Mouse (Mus musculus): Measurements from ENCODE around the gene Gabbr2. TPM values are rescaled to one million over a fixed set of nuclear protein-coding genes. Genes with fewer than 3 reads are reported as not detected.

Gene Gabbr2
- polyA plus RNA-seq, 1 experiment from 2014 or later, result 0.08 TPM

GRCm38 (mm10) chr4:46863721-46864120, 128.0 kb downstream of the Gabbr2 start:
- H3K4me1 ChIP-seq (replicated peaks), result peaks cover 16% of the 10 kb centered on the region
- no peaks in the 10 kb centered on the region for H3K27me3 ChIP-seq
- WGBS, result 85% methylated on average over 12 of the region's 12 CpGs
- H3K9me3 ChIP-seq, result no peaks in the 10 kb centered on the region
- no peak for ATAC-seq (ENCODE audit: insufficient number of reproducible peaks, insufficient read depth, low FRiP score, low TSS enrichment, low read depth)
- no peak overlapping the region for H3K9ac ChIP-seq (replicated peaks)
- no peaks in the 10 kb centered on the region for H3K36me3 ChIP-seq
- H3K4me3 ChIP-seq (replicated peaks), result no peak overlapping the region
- no peak overlapping the region for H3K27ac ChIP-seq
- H3K4me2 ChIP-seq, result no peak overlapping the region

GRCm38 (mm10) chr4:46862677-46863076, 129.0 kb downstream of the Gabbr2 start:
- no peak overlapping the region for H3K4me2 ChIP-seq
- no peak for ATAC-seq (ENCODE audit: insufficient number of reproducible peaks, insufficient read depth, low FRiP score, low TSS enrichment, low read depth)
- no peaks in the 10 kb centered on the region for H3K9me3 ChIP-seq
- H3K4me3 ChIP-seq (replicated peaks), result no peak overlapping the region
- no peak overlapping the region for H3K27ac ChIP-seq
- H3K9ac ChIP-seq (replicated peaks), result no peak overlapping the region
- H3K4me1 ChIP-seq (replicated peaks), result peaks cover 21% of the 10 kb centered on the region
- WGBS, result 86% methylated on average over 4 of the region's 4 CpGs
- no peaks in the 10 kb centered on the region for H3K36me3 ChIP-seq
- no peaks in the 10 kb centered on the region for H3K27me3 ChIP-seq

- H3K27me3 ChIP-seq, result no peaks in the 10 kb centered on the region
- 69% methylated on average over 6 of the region's 6 CpGs for WGBS
- no peak overlapping the region for H3K4me3 ChIP-seq (replicated peaks)
- no peak for ATAC-seq (ENCODE audit: insufficient number of reproducible peaks, insufficient read depth, low FRiP score, low TSS enrichment, low read depth)
- H3K4me1 ChIP-seq (replicated peaks), result peaks cover 16% of the 10 kb centered on the region
- H3K9me3 ChIP-seq, result no peaks in the 10 kb centered on the region
- no peak overlapping the region for H3K27ac ChIP-seq
- H3K9ac ChIP-seq (replicated peaks), result no peak overlapping the region
- H3K36me3 ChIP-seq, result no peaks in the 10 kb centered on the region
- H3K4me2 ChIP-seq, result no peak overlapping the region
Observed at GRCm38 (mm10) chr4:46860586-46860985, 131.1 kb downstream of the Gabbr2 start.

GRCm38 (mm10) chr4:46858899-46859298, 132.8 kb downstream of the Gabbr2 start:
- Histone ChIP-seq H3K9ac (replicated peaks) (0 out of 2 replicates have a peak overlapping the region, but pooled peaks have one; percentile 34), H3K27me3 (no peaks in the 10 kb centered on the region), H3K4me3 (replicated peaks) (no peak overlapping the region), H3K4me1 (replicated peaks) (peaks cover 22% of the 10 kb centered on the region), H3K27ac (0 out of 2 replicates have a peak overlapping the region, but pooled peaks have one; percentile 29), H3K4me2 (peak overlapping the region; percentile 39), H3K36me3 (no peaks in the 10 kb centered on the region), H3K9me3 (no peaks in the 10 kb centered on the region)
- ATAC-seq (ENCODE audit: insufficient number of reproducible peaks, insufficient read depth, low FRiP score, low TSS enrichment, low read depth), result peak; percentile 68; the same call in 1 of the 2 replicates
- WGBS, result 15% methylated on average over 13 of the region's 13 CpGs

GRCm38 (mm10) chr4:46856145-46856544, 135.5 kb downstream of the Gabbr2 start:
- Histone ChIP-seq H3K4me2 (no peak overlapping the region), H3K4me3 (replicated peaks) (no peak overlapping the region), H3K27me3 (no peaks in the 10 kb centered on the region), H3K9me3 (no peaks in the 10 kb centered on the region), H3K27ac (no peak overlapping the region), H3K9ac (replicated peaks) (no peak overlapping the region), H3K4me1 (replicated peaks) (peaks cover 22% of the 10 kb centered on the region), H3K36me3 (no peaks in the 10 kb centered on the region)
- no peak for ATAC-seq (ENCODE audit: insufficient number of reproducible peaks, insufficient read depth, low FRiP score, low TSS enrichment, low read depth)
- WGBS, result 90% methylated on average over 8 of the region's 8 CpGs

GRCm38 (mm10) chr4:46854686-46855385, 136.8 kb downstream of the Gabbr2 start:
- H3K4me1 ChIP-seq (replicated peaks), result peaks cover 22% of the 10 kb centered on the region
- WGBS, result 64% methylated on average over 23 of the region's 23 CpGs
- H3K4me2 ChIP-seq, result no peak overlapping the region
- no peak for ATAC-seq (ENCODE audit: insufficient number of reproducible peaks, insufficient read depth, low FRiP score, low TSS enrichment, low read depth)
- no peak overlapping the region for H3K4me3 ChIP-seq (replicated peaks)
- H3K27ac ChIP-seq, result no peak overlapping the region
- no peak overlapping the region for H3K9ac ChIP-seq (replicated peaks)
- H3K9me3 ChIP-seq, result peaks cover 4% of the 10 kb centered on the region
- H3K36me3 ChIP-seq, result no peaks in the 10 kb centered on the region
- no peaks in the 10 kb centered on the region for H3K27me3 ChIP-seq

GRCm38 (mm10) chr4:46853852-46854460, 137.7 kb downstream of the Gabbr2 start:
- peaks cover 14% of the 10 kb centered on the region; the same call in 1 of the 2 replicates for H3K4me1 ChIP-seq (replicated peaks)
- H3K9ac ChIP-seq (replicated peaks), result no peak overlapping the region
- 83% methylated on average over 12 of the region's 12 CpGs for WGBS
- H3K4me2 ChIP-seq, result no peak overlapping the region
- no peaks in the 10 kb centered on the region for H3K36me3 ChIP-seq
- no peak overlapping the region for H3K4me3 ChIP-seq (replicated peaks)
- H3K27me3 ChIP-seq, result no peaks in the 10 kb centered on the region
- no peak for ATAC-seq (ENCODE audit: insufficient number of reproducible peaks, insufficient read depth, low FRiP score, low TSS enrichment, low read depth)
- no peak overlapping the region for H3K27ac ChIP-seq
- peaks cover 4% of the 10 kb centered on the region for H3K9me3 ChIP-seq

- Histone ChIP-seq H3K4me2 (no peak overlapping the region), H3K27me3 (no peaks in the 10 kb centered on the region), H3K4me3 (replicated peaks) (no peak overlapping the region), H3K27ac (no peak overlapping the region), H3K4me1 (replicated peaks) (0 out of 2 replicates have a peak, but pooled peaks cover 4% of the 10 kb centered on the region), H3K36me3 (no peaks in the 10 kb centered on the region), H3K9me3 (peaks cover 8% of the 10 kb centered on the region), H3K9ac (replicated peaks) (no peak overlapping the region)
- no peak for ATAC-seq (ENCODE audit: insufficient number of reproducible peaks, insufficient read depth, low FRiP score, low TSS enrichment, low read depth)
Observed at GRCm38 (mm10) chr4:46847745-46848144, 143.9 kb downstream of the Gabbr2 start.

GRCm38 (mm10) chr4:46846396-46846795, 145.3 kb downstream of the Gabbr2 start:
- 0 out of 2 replicates have a peak, but pooled peaks cover 4% of the 10 kb centered on the region for H3K4me1 ChIP-seq (replicated peaks)
- peaks cover 8% of the 10 kb centered on the region for H3K9me3 ChIP-seq
- no peak overlapping the region for H3K4me3 ChIP-seq (replicated peaks)
- 94% methylated on average over 10 of the region's 10 CpGs for WGBS
- no peak overlapping the region for H3K4me2 ChIP-seq
- no peak for ATAC-seq (ENCODE audit: insufficient number of reproducible peaks, insufficient read depth, low FRiP score, low TSS enrichment, low read depth)
- no peaks in the 10 kb centered on the region for H3K36me3 ChIP-seq
- H3K27ac ChIP-seq, result no peak overlapping the region
- H3K9ac ChIP-seq (replicated peaks), result no peak overlapping the region
- no peaks in the 10 kb centered on the region for H3K27me3 ChIP-seq

GRCm38 (mm10) chr4:46844982-46845643, 146.6 kb downstream of the Gabbr2 start:
- Histone ChIP-seq H3K27ac (no peak overlapping the region), H3K4me2 (no peak overlapping the region), H3K4me3 (replicated peaks) (no peak overlapping the region), H3K4me1 (replicated peaks) (0 out of 2 replicates have a peak, but pooled peaks cover 4% of the 10 kb centered on the region), H3K9ac (replicated peaks) (no peak overlapping the region), H3K27me3 (no peaks in the 10 kb centered on the region), H3K36me3 (no peaks in the 10 kb centered on the region), H3K9me3 (0 out of 2 replicates have a peak, but pooled peaks cover 4% of the 10 kb centered on the region)
- WGBS, result 75% methylated on average over 6 of the region's 6 CpGs
- no peak for ATAC-seq (ENCODE audit: insufficient number of reproducible peaks, insufficient read depth, low FRiP score, low TSS enrichment, low read depth)

GRCm38 (mm10) chr4:46844567-46844966, 147.1 kb downstream of the Gabbr2 start:
- WGBS, result 85% methylated on average over 5 of the region's 5 CpGs
- no peak for ATAC-seq (ENCODE audit: insufficient number of reproducible peaks, insufficient read depth, low FRiP score, low TSS enrichment, low read depth)
- Histone ChIP-seq H3K36me3 (no peaks in the 10 kb centered on the region), H3K27ac (no peak overlapping the region), H3K4me1 (replicated peaks) (0 out of 2 replicates have a peak, but pooled peaks cover 4% of the 10 kb centered on the region), H3K9ac (replicated peaks) (no peak overlapping the region), H3K4me2 (no peak overlapping the region), H3K27me3 (no peaks in the 10 kb centered on the region), H3K4me3 (replicated peaks) (no peak overlapping the region), H3K9me3 (0 out of 2 replicates have a peak, but pooled peaks cover 4% of the 10 kb centered on the region)

All from limb, embryonic 12.5 days (tissue).